Mouse (Mus musculus): ENCODE measurements around the gene Cpz.

Gene Cpz

GRCm38 (mm10) chr5:35530442-35530841 lies 4.9 kb upstream of the Cpz start:
- DNase-seq (ENCODE audit: low spot score), result no peak

DNA sequence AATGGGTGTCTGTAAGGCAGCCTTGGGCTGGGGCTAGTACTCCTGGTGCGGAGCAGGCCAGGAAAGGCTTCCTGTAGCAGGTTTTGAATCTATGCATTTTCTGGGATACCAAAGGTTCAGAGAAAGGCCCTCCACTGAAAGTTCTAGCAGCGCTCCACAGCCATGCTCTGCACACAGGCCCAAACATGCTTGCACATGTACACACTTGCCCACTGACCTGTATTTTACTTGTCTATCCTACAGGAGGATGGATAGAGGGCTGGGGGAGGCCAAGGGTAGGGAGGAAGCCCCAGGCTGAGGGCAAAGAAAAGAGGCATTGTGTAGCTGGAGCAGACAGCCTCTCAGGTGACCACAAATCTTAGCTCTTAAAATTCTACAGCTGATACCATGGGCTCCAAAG lies 1.1 kb downstream of the Cpz start:
- DNase-seq (ENCODE audit: low spot score), result no peak

- DNase-seq (ENCODE audit: low spot score), result peak; percentile 62
Measured at GRCm38 (mm10) chr5:35523735-35524134, 1.8 kb downstream of the Cpz start.

DNA sequence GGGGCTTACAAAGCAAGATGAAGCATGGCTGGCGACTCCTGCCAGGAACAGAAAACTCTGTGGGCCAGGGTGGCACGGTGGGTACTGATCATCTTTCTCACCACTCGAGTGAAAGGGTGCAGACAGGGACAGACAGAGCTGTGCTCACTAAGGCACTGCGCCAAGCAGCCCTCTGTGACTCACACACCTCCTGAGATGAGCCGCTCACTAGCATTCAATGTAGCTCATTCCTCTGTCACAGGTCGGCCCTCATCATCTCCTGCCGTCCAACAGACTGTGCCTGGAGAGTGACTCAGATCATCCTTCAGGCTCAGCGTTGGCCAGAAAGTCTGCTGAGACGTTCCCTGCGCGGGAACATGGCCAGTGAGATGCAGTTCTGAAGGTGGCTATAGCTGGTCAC lies 8.7 kb downstream of the Cpz start:
- no peak for DNase-seq (ENCODE audit: low spot score)

- DNase-seq (ENCODE audit: low spot score), result peak; percentile 61
Measured at GRCm38 (mm10) chr5:35510589-35510988, 14.9 kb downstream of the Cpz start.

DNA sequence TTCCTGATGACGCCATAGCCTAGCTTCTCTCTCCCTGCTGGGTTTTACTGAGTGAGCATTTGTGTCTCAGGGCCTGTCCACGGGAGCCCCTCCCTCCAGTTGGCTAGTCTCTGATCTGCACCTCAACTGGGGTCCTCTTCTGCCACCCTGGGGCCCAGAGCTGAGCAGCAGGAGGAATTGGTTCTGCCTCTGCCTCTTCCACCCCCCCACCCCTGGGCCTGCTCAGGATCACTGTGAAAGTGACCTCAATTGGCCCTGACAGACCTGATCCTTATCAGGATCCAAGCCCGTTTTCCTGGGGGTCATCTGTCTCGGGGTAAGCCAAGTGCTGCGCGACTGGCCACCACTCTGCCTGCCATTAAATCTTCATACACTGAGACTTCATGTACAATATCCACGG lies 20.5 kb downstream of the Cpz start:
- no peak for DNase-seq (ENCODE audit: low spot score)

DNA sequence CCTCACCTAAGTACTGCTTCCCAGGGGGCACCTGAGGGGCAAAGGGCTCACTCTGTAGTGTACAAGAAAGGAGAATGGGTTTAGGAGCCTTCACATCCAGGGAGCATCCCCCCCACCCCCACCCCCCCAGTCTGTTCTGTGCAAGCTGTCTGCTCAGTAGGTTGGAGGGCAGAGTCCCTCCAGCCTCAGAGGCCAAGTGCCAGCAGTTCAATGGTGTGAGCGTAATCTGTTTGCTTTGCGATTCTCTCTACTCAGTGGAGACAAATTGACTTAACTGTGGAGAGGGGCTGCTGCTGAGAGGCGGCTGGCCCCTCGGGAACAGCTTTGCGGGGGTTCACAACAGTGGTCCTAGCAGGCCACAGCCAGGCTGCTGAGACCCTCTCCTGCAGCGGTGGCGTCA lies 28.2 kb downstream of the Cpz start:
- no peak for DNase-seq (ENCODE audit: low spot score)

DNA sequence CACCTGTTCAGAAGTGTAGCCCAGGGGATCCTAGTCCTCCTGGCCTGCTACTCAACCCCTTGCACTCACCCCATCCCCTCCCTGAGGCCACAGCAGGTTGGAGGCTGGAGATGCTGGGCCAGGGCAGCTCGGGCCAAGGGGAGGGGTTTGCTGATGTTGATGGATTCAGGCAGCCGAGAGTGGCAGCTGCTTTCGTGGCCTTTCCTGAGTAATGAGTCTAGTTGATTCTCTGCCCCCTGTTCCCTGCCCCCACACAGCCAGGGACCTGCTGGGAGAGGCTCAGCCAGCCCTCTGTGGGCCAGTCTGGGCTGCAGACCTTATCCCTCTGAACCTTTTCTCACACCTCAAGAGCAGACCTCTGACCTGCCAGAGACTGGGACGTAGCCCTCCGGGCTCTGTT lies 29.5 kb downstream of the Cpz start:
- DNase-seq (ENCODE audit: low spot score), result no peak

- DNase-seq (ENCODE audit: low spot score), result no peak
Measured at GRCm38 (mm10) chr5:35494773-35495390, 30.6 kb downstream of the Cpz start.

DNA sequence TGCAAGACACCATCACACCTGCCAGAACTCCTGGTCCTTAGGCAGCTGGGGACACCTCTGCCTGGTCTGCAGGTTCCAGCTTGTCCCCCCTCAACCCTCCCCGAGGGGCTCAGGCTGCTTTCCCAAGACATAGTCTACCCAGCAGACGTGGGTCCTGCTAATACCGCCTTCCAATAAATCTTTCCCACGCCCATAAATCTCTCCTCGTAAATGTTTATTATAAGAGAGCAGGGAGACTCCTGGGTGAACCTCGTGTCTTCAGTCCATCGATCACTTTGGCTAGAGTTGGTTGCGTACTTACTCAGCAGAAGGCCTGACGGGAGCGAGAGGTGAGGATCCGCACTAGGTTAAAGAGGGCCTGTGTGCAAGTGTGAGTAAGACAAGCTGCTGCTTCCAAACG lies 31.7 kb downstream of the Cpz start:
- no peak for DNase-seq (ENCODE audit: low spot score)

GRCm38 (mm10) chr5:35479521-35479920 lies 46.0 kb downstream of the Cpz start:
- peak; percentile 9 for DNase-seq (ENCODE audit: low spot score)

- peak; percentile 12 for DNase-seq (ENCODE audit: low spot score)
Measured at GRCm38 (mm10) chr5:35475236-35475635, 50.3 kb downstream of the Cpz start.

DNA sequence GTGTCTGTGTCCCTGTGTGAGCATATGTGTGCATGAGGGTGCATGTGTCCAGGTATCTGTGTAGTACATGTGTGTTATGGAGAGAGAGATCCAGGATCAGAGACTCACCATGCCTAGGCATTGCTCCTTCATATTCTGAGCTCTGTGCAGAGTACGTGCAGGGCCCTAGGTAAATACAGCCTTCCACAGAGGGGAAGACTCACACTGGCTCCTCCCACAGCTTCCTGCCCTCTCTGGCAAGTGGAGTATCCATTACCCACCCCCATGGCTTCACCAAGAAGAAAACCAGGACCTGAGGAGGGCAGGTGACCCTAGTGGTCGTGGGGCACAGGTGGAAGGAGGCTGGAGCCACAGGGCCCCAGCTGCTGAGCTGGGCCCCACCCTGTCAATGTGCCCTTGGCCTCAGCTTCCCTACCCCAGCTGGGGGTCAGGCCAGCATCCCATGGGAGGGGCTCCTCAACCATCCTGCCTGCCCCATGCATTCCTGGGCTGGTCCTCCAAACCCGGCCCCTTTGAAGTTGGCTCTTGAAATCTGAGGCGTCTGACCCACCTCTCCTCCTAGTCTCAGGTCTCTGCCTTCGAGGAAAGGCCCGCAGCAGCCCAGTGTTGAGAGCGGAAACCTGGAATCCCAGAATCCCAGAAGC lies 54.5 kb downstream of the Cpz start:
- DNase-seq (ENCODE audit: low spot score), result no peak

GRCm38 (mm10) chr5:35465966-35466635 lies 59.4 kb downstream of the Cpz start:
- peak; percentile 8 for DNase-seq (ENCODE audit: low spot score)

GRCm38 (mm10) chr5:35462081-35462480 lies 63.4 kb downstream of the Cpz start:
- DNase-seq (ENCODE audit: low spot score), result no peak

DNA sequence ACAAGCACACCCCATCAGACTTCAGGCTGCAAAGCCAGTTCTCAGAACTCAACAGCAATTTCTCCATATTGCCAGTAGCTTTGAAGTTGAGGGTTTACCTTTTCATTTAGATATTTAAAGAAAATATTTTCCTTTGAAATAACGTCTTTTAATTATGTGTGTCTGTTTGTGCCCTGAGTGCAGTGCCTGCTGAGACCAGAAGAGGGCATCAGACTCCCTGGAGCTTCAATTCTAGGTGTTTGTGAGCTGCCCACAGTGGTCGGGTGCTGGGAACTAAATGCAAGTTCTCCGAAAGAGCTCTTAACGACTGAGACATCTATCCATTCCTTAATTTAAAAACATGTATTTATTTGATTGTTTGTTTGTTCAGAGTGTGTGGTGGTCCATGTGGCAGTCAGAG lies 65.7 kb downstream of the Cpz start:
- DNase-seq (ENCODE audit: low spot score), result no peak

- no peak for DNase-seq (ENCODE audit: low spot score)
Measured at GRCm38 (mm10) chr5:35458267-35458666, 67.2 kb downstream of the Cpz start.

- DNase-seq (ENCODE audit: low spot score), result no peak
Measured at GRCm38 (mm10) chr5:35457364-35457763, 68.1 kb downstream of the Cpz start.

DNA sequence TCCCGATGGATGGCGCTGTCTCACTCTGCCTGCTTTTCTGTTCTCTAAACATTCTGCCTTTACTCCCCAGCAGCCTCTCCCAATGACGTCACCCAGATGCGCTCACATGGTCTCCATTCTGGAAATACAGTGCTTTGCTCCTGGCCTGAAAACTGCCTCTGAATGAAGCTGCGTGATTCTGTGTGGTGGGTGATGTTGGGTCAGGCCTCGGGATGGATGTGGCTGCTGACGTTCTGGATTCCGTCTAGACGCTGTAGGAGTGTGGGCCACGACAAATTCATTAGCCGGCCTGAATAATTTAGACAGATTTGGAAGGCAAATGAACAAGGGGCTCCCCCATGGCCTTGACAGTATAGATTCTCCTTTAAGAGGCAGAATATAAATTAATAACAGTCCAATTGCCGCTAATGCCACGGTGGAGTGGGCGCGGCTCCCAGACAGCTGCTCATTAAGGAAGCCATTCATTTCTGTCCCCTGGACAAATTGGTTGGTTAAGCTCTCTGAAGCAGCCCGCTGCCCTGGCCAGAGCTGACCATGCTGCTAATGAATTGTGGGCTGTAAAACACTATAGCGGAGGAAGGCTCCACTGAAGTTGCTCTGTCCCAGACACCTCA lies 71.2 kb downstream of the Cpz start:
- peak; percentile 11 for DNase-seq (ENCODE audit: low spot score)

Measured in layer of hippocampus, adult 11-12 months (tissue).